Mouse (Mus musculus): ENCODE data around the gene Dgke. TPM values are rescaled to one million over a fixed set of nuclear protein-coding genes. Genes with fewer than 3 reads are reported as not detected.
A peak's percentile ranks its signal among the peaks of the same experiment; 100 is the strongest.
"Not testable (repeated sequence)": the region's sequence is repeated elsewhere in the genome, so short reads cannot be mapped to it uniquely, and the experiment has no call there.

Gene Dgke
- polyA plus RNA-seq, 1 experiment from 2014 or later, result 3.0 TPM

- H3K9ac ChIP-seq (ENCODE audit: low read depth, low read length), result peak overlapping the region; percentile 84
- ATAC-seq (ENCODE audit: low read depth) (peak; percentile 69), DNase-seq (ENCODE audit: low spot score) (peak; percentile 54)
- peaks cover 13% of the 10 kb centered on the region for H3K4me1 ChIP-seq (ENCODE audit: control insufficient read depth, insufficient read depth, low read length)
- peaks cover under 1% of the 10 kb centered on the region; the same call in 1 of the 2 replicates for H3K36me3 ChIP-seq (ENCODE audit: control insufficient read depth, insufficient read depth, low read length)
- peak overlapping the region; percentile 84 for H3K4me3 ChIP-seq (ENCODE audit: low read depth, low read length)
- H3K9me3 ChIP-seq (ENCODE audit: control insufficient read depth, low read length), result no peaks in the 10 kb centered on the region
- H3K27ac ChIP-seq (replicated peaks; ENCODE audit: low read depth, low read length), result peak overlapping the region; percentile 54
- peak overlapping the region; percentile 93 for H3K4me2 ChIP-seq (ENCODE audit: low read depth, low read length)
- no peaks in the 10 kb centered on the region for H3K27me3 ChIP-seq (replicated peaks; ENCODE audit: control insufficient read depth, insufficient read depth, low read length)
- WGBS, result under 1% methylated on average over 27 of the region's 33 CpGs
These were observed 6.7 kb downstream of the Dgke start for GRCm38 (mm10) chr11:89059919-89060422.

GRCm38 (mm10) chr11:89058515-89059270, 8.0 kb downstream of the Dgke start:
- H3K27me3 ChIP-seq (replicated peaks; ENCODE audit: control insufficient read depth, insufficient read depth, low read length), result no peaks in the 10 kb centered on the region
- peak overlapping the region; percentile 84; the same call in 1 of the 2 replicates for H3K9ac ChIP-seq (ENCODE audit: low read depth, low read length)
- DNase-seq (ENCODE audit: low spot score) (no peak), ATAC-seq (ENCODE audit: low read depth) (no peak)
- H3K27ac ChIP-seq (replicated peaks; ENCODE audit: low read depth, low read length), result no peak overlapping the region
- H3K4me1 ChIP-seq (ENCODE audit: control insufficient read depth, insufficient read depth, low read length), result peaks cover 13% of the 10 kb centered on the region
- no peaks in the 10 kb centered on the region for H3K9me3 ChIP-seq (ENCODE audit: control insufficient read depth, low read length)
- 77% methylated on average over 11 of the region's 11 CpGs for WGBS
- H3K4me2 ChIP-seq (ENCODE audit: low read depth, low read length), result peak overlapping the region; percentile 93
- peaks cover 8% of the 10 kb centered on the region for H3K36me3 ChIP-seq (ENCODE audit: control insufficient read depth, insufficient read depth, low read length)
- peak overlapping the region; percentile 84 for H3K4me3 ChIP-seq (ENCODE audit: low read depth, low read length)

- DNase-seq (ENCODE audit: low spot score) (no peak), ATAC-seq (ENCODE audit: low read depth) (no peak)
- Histone ChIP-seq H3K27ac (replicated peaks; ENCODE audit: low read depth, low read length) (no peak overlapping the region), H3K9me3 (ENCODE audit: control insufficient read depth, low read length) (no peaks in the 10 kb centered on the region), H3K36me3 (ENCODE audit: control insufficient read depth, insufficient read depth, low read length) (peaks cover 22% of the 10 kb centered on the region), H3K4me3 (ENCODE audit: low read depth, low read length) (no peak overlapping the region), H3K9ac (ENCODE audit: low read depth, low read length) (no peak overlapping the region), H3K4me2 (ENCODE audit: low read depth, low read length) (no peak overlapping the region), H3K27me3 (replicated peaks; ENCODE audit: control insufficient read depth, insufficient read depth, low read length) (no peaks in the 10 kb centered on the region), H3K4me1 (ENCODE audit: control insufficient read depth, insufficient read depth, low read length) (peaks cover 13% of the 10 kb centered on the region)
- WGBS, result 83% methylated on average over 13 of the region's 13 CpGs
These were observed 10.5 kb downstream of the Dgke start for GRCm38 (mm10) chr11:89055931-89056690.

- ATAC-seq (ENCODE audit: low read depth), result no peak
- no peak overlapping the region for H3K9ac ChIP-seq (ENCODE audit: low read depth, low read length)
- 92% methylated on average over 6 of the region's 6 CpGs for WGBS
- no peak for DNase-seq (ENCODE audit: low spot score)
- H3K27me3 ChIP-seq (replicated peaks; ENCODE audit: control insufficient read depth, insufficient read depth, low read length), result no peaks in the 10 kb centered on the region
- no peak overlapping the region for H3K4me2 ChIP-seq (ENCODE audit: low read depth, low read length)
- peaks cover 52% of the 10 kb centered on the region for H3K36me3 ChIP-seq (ENCODE audit: control insufficient read depth, insufficient read depth, low read length)
- H3K9me3 ChIP-seq (ENCODE audit: control insufficient read depth, low read length), result no peaks in the 10 kb centered on the region
- no peak overlapping the region for H3K27ac ChIP-seq (replicated peaks; ENCODE audit: low read depth, low read length)
- no peaks in the 10 kb centered on the region for H3K4me1 ChIP-seq (ENCODE audit: control insufficient read depth, insufficient read depth, low read length)
- H3K4me3 ChIP-seq (ENCODE audit: low read depth, low read length), result no peak overlapping the region
These were observed 14.9 kb downstream of the Dgke start for GRCm38 (mm10) chr11:89051767-89052166.

DNA sequence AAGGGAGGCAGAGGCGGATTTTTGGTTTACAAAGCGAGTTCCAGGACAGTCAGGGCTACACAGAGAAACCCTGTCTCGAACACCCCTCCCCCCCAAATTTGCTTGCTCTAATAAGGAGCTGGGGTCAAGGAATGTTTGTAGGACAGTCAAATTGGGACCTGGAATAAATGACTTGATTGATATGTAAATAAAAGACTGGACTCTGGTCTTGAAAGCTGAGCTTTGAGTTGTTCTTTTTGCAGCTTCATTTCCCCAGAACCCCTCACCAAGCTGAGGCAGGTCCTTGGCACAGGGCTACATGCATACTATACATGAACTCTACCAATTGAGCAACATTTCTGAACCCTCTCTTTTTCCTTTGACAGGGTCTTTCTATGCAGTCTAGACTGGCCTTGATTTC, 20.6 kb downstream of the Dgke start:
- no peak for DNase-seq (ENCODE audit: low spot score)
- H3K27me3 ChIP-seq (replicated peaks; ENCODE audit: control insufficient read depth, insufficient read depth, low read length), result no peaks in the 10 kb centered on the region
- H3K27ac ChIP-seq (replicated peaks; ENCODE audit: low read depth, low read length), result no peak overlapping the region
- peaks cover 84% of the 10 kb centered on the region for H3K36me3 ChIP-seq (ENCODE audit: control insufficient read depth, insufficient read depth, low read length)
- 0 out of 2 replicates have a peak, but pooled peaks cover 5% of the 10 kb centered on the region for H3K9me3 ChIP-seq (ENCODE audit: control insufficient read depth, low read length)
- H3K4me1 ChIP-seq (ENCODE audit: control insufficient read depth, insufficient read depth, low read length), result no peaks in the 10 kb centered on the region
- H3K4me3 ChIP-seq (ENCODE audit: low read depth, low read length), result no peak overlapping the region
- 90% methylated on average over 3 of the region's 3 CpGs for WGBS
- H3K4me2 ChIP-seq (ENCODE audit: low read depth, low read length), result no peak overlapping the region
- ATAC-seq (ENCODE audit: low read depth), result no peak
- no peak overlapping the region for H3K9ac ChIP-seq (ENCODE audit: low read depth, low read length)

DNA sequence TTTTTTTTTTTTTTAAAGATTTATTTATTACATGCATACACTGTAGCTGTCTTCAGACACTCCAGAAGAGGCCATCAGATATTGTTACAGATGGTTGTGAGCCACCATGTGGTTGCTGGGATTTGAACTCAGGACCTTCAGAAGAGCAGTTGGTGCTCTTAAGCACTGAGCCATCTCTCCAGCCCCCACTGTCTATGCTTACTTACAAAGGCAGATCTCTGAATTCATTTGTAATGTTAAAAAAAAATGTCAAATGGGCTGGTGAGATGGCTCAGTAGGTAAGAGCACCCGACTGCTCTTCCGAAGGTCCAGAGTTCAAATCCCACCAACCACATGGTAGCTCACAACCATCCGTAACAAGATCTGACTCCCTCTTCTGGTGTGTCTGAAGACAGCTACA, 21.1 kb downstream of the Dgke start:
- H3K4me1 ChIP-seq (ENCODE audit: control insufficient read depth, insufficient read depth, low read length); H3K4me3 ChIP-seq (ENCODE audit: low read depth, low read length); H3K9ac ChIP-seq (ENCODE audit: low read depth, low read length); ATAC-seq (ENCODE audit: low read depth); H3K4me2 ChIP-seq (ENCODE audit: low read depth, low read length); DNase-seq (ENCODE audit: low spot score); H3K27ac ChIP-seq (replicated peaks; ENCODE audit: low read depth, low read length); H3K27me3 ChIP-seq (replicated peaks; ENCODE audit: control insufficient read depth, insufficient read depth, low read length); H3K9me3 ChIP-seq (ENCODE audit: control insufficient read depth, low read length): not testable (repeated sequence)
- 97% methylated on average over 3 of the region's 3 CpGs for WGBS
- H3K36me3 ChIP-seq (ENCODE audit: control insufficient read depth, insufficient read depth, low read length), result peaks cover 85% of the 10 kb centered on the region

DNA sequence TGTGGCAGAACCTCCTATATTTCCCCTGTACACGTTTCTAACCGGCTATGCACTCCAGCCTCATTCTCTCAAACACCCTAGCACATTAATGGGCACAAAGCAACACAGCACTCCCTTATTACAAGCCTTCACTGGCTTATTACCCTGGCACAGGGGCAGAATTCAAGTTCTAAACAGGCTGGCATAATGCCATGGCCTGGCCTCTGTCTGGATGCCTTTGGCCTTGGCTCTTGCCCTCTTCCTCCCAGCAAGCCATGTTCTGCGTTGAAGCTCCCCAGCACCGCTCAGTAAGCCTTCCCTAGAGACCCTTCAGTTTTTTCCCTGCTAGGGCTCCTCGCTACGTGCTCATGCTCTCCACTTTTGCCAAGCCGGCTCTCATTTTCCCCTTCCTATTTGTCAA, 23.6 kb downstream of the Dgke start:
- peaks cover 92% of the 10 kb centered on the region for H3K36me3 ChIP-seq (ENCODE audit: control insufficient read depth, insufficient read depth, low read length)
- no peak for DNase-seq (ENCODE audit: low spot score)
- H3K4me2 ChIP-seq (ENCODE audit: low read depth, low read length), result no peak overlapping the region
- no peak overlapping the region for H3K27ac ChIP-seq (replicated peaks; ENCODE audit: low read depth, low read length)
- H3K9me3 ChIP-seq (ENCODE audit: control insufficient read depth, low read length), result 0 out of 2 replicates have a peak, but pooled peaks cover 5% of the 10 kb centered on the region
- no peak overlapping the region for H3K4me3 ChIP-seq (ENCODE audit: low read depth, low read length)
- WGBS, result 86% methylated on average over 7 of the region's 7 CpGs
- no peak for ATAC-seq (ENCODE audit: low read depth)
- H3K4me1 ChIP-seq (ENCODE audit: control insufficient read depth, insufficient read depth, low read length), result no peaks in the 10 kb centered on the region
- no peaks in the 10 kb centered on the region for H3K27me3 ChIP-seq (replicated peaks; ENCODE audit: control insufficient read depth, insufficient read depth, low read length)
- no peak overlapping the region for H3K9ac ChIP-seq (ENCODE audit: low read depth, low read length)

DNA sequence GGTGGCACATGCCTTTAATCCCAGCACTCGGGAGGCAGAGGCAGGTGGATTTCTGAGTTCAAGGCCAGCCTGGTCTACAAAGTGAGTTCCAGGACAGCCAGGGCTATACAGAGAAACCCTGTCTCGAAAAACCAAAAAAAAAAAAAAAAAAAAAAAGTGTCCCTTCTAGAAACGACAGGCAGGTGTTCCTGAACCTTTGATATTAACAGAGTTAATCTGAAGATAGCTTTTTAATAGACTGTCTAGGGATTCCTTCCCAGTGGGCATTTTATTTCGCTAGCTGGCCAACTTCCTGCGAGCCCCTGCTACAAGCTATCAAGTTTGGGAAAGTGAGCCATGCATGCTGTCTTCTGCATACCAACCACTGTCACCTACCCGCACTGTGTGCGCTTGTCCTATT, 25.6 kb downstream of the Dgke start:
- H3K9me3 ChIP-seq (ENCODE audit: control insufficient read depth, low read length); H3K9ac ChIP-seq (ENCODE audit: low read depth, low read length); ATAC-seq (ENCODE audit: low read depth); DNase-seq (ENCODE audit: low spot score); H3K4me2 ChIP-seq (ENCODE audit: low read depth, low read length); H3K27ac ChIP-seq (replicated peaks; ENCODE audit: low read depth, low read length); H3K4me1 ChIP-seq (ENCODE audit: control insufficient read depth, insufficient read depth, low read length); H3K4me3 ChIP-seq (ENCODE audit: low read depth, low read length); H3K27me3 ChIP-seq (replicated peaks; ENCODE audit: control insufficient read depth, insufficient read depth, low read length): not testable (repeated sequence)
- peaks cover 75% of the 10 kb centered on the region for H3K36me3 ChIP-seq (ENCODE audit: control insufficient read depth, insufficient read depth, low read length)
- 85% methylated on average over 6 of the region's 7 CpGs for WGBS
